Mouse (Mus musculus) heart, adult 8-10 months (tissue): ENCODE measurements around the gene Gm49369. TPM values are rescaled to one million over a fixed set of nuclear protein-coding genes. Genes with fewer than 3 reads are reported as not detected.
"Not testable (repeated sequence)": the region's sequence is repeated elsewhere in the genome, so short reads cannot be mapped to it uniquely, and the experiment has no call there.

Experiments
- DNase-seq: peaks from one replicate; pipeline ENCODE4 v3.0.0; 2022; ENCODE audit warnings: low spot score
- total RNA-seq, 4 experiments: library from RNA; stranded (reverse); gene quantifications; 2 replicates each; pipeline ENCODE4 v1.2.4; 2022

The Gm49369 gene
- total RNA-seq, 4 experiments from 2014 or later, result 0.63 to 14.1 (median 6.3) TPM

- DNase-seq, result no peak
These were observed 10.5 kb downstream of the Gm49369 start for GRCm38 (mm10) chr7:142371768-142372661.

- no peak for DNase-seq
These were observed 11.1 kb downstream of the Gm49369 start for GRCm38 (mm10) chr7:142371398-142371767.

GRCm38 (mm10) chr7:142370937-142371336, 11.5 kb downstream of the Gm49369 start:
- no peak for DNase-seq

- DNase-seq, result no peak
These were observed 12.6 kb downstream of the Gm49369 start for GRCm38 (mm10) chr7:142369820-142370219.

DNA sequence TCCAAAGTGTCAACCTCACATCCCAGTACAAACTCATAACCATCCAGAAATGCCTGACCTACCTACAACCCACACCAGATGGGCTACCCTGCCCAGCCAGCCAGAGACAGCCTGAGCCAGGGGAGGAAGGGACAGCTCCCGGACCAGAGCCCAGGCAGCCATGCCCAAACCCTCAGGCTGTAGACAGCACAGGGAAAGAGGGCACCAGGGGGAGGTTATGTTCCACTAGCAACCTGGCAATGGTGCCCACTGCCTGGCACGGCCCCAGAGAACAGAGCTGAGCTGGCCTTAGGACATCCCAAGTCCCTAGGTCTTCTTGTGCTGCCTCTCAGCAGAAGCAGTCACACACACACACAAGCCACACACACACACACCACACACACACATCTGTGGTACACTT, 13.6 kb downstream of the Gm49369 start:
- no peak for DNase-seq

DNA sequence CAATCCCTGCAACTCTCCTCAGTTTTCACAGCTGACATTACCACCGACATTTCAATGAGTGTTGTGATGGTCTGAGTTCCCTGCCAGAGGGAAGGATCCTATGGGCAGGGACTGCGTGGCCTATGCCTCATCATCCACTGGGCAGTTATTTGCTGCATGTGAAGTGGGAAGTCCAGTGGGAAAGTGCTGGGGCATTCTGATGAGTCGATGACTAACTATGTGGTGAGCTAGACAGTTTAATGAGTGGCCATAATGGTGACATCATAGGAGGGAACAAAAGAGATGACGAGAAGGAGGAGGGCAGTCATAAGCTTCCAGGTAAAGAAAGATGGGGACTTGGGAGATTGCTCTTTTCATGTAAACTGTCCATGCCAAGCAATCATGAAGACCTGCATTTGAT, 19.4 kb downstream of the Gm49369 start:
- no peak for DNase-seq

DNA sequence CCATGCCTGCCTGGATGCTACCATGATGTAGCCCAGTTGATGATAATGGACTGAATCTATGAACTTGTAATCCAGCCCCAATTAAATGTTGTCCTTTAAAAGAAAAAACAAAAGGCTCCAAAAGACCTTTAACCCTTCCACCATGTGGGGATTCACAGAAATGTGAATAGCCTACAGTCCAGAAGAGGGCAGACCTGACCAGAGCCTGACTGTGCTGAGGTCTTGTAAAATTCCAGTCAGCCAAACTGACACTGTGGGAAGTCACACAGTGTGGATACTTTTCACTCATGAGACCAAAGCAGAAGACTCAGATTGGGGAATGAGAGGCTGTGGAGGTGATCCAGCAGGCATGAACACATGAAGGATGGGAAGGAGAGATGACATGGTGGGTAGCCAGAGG, 21.7 kb downstream of the Gm49369 start:
- no peak for DNase-seq

- no peak for DNase-seq
These were observed 23.3 kb downstream of the Gm49369 start for GRCm38 (mm10) chr7:142359129-142359528.

- no peak for DNase-seq
These were observed 24.9 kb downstream of the Gm49369 start for GRCm38 (mm10) chr7:142357566-142357965.

- no peak for DNase-seq
These were observed 27.7 kb downstream of the Gm49369 start for GRCm38 (mm10) chr7:142354661-142355233.

GRCm38 (mm10) chr7:142353854-142354253, 28.6 kb downstream of the Gm49369 start:
- no peak for DNase-seq

DNA sequence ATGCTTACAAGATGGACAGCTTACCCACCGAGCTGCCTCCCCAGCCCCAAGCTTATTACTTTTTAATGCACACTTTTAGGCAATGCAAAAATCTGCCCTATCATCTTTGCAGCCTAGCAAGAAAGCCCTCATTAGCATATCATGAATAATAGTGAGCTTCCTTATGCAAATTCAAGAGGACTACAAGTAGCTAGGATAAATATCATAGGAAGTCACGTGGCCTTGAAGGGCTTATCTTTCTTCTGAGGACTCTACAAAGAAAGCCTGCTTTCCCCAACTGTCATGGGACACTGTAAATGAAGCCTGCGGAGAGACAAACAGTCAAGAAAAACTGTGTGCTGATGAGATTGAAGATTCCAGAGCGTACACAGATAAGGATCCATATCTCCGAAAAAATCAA, 30.9 kb downstream of the Gm49369 start:
- no peak for DNase-seq

DNA sequence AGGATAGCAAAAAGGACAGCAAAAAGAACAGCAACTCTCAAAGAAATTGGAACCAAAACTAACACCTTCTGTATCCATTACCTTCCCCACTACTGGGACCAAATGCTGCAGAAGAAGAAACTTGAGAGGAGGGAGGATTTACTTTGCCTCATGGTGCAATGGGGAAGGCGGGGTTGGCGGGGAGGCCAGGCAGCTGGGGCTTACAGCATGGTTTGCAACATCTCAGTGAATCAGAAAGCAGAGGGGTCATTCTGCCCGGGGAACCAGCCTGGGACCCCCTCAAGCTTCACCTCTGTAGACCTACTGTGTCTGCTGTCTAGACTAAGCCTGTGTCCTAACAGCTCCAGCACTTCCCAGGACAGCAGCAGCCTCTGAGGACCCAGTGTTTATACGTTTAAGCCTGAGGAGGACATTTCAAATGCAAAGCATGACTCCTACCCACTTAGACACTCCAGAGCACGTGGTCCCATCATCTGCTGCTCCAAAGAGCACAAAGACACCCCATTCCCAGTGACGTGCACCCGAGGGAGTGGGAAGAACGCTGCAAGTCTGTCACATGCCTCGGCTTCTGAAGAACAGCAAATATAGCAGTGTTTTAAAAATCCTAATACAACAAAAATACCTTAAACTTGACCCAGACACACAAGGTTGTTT, 33.0 kb downstream of the Gm49369 start:
- DNase-seq, result no peak

- no peak for DNase-seq
These were observed 34.9 kb downstream of the Gm49369 start for GRCm38 (mm10) chr7:142347542-142347941.

- DNase-seq, result no peak
These were observed 40.2 kb downstream of the Gm49369 start for GRCm38 (mm10) chr7:142342247-142342640.

DNA sequence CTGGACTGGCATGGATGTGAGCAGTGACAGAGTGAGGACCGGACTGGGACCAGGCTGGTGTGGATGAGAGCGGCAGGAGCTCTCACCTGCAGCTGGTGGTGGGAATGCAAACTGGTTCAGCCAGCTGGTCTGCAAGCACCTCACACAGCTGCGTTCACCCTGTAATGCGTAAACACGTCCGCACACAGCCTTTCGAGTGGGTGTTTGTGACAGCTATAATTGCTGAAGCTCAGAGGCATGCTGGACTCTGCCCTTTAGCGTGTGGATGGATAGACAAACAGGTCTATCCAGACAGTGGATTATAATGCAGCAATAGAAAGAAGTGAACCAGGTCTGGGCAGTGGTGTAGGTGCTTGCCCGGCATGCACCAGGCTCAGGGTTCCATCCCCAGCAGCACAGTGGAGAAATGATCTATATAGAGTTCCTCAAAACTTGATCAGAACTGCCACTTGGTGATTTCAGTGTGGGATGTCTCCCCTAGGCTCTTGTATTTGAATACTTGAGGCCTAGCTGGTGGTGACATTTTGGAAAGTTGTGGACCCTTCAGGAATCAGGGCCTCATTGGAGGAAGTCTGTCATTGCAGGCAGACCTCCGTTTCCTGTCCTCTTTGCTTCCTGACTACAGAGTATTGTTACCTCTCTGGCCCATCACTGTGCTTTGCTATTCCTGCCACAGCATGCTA, 40.8 kb downstream of the Gm49369 start:
- no peak for DNase-seq

- DNase-seq, result no peak
These were observed 42.0 kb downstream of the Gm49369 start for GRCm38 (mm10) chr7:142340269-142340970.

GRCm38 (mm10) chr7:142335151-142335550, 47.3 kb downstream of the Gm49369 start:
- no peak for DNase-seq

GRCm38 (mm10) chr7:142334246-142334645, 48.2 kb downstream of the Gm49369 start:
- peak; percentile 81 for DNase-seq

GRCm38 (mm10) chr7:142332741-142333140, 49.7 kb downstream of the Gm49369 start:
- DNase-seq, result not testable (repeated sequence)

GRCm38 (mm10) chr7:142331281-142331680, 51.2 kb downstream of the Gm49369 start:
- no peak for DNase-seq
